Mouse (Mus musculus): ENCODE data around the gene Gm14862.

GRCm38 (mm10) chrX:9257831-9258230 lies 1.1 kb upstream of the Gm14862 start:
- TF ChIP-seq GATA1 (IDR thresholded peaks at IDR 0.05; ENCODE audit: borderline replicate concordance, low read length) = no peak
- TF ChIP-seq FLI1 (IDR thresholded peaks at IDR 0.05; ENCODE audit: low read length) = no peak

All from megakaryocyte, embryonic 14.5 days (primary cell).